Mouse (Mus musculus): ENCODE data around the gene Znrf1.
A peak's percentile ranks its signal among the peaks of the same experiment; 100 is the strongest.

The Znrf1 gene

DNA sequence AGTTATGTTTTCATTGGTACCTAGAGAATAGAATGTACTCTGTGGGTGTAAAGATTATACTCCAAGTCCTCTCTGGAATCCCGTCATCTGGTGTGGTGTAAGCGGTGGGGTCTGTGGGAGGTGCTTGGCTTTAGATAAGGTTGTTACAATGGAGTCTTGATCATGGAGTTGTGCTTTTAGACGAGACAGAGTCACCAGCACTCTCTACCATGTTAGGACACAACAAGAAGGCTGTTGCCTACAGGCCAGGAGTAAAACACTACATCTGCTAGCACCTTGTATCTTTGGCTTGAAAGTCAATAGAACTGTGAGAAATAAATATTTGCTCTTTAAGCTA lies 60.6 kb downstream of the Znrf1 start:
- DNase-seq (ENCODE audit: low spot score), result no peak

GRCm38 (mm10) chr8:111597310-111597709 lies 61.4 kb downstream of the Znrf1 start:
- peak; percentile 43 for DNase-seq (ENCODE audit: low spot score)

DNA sequence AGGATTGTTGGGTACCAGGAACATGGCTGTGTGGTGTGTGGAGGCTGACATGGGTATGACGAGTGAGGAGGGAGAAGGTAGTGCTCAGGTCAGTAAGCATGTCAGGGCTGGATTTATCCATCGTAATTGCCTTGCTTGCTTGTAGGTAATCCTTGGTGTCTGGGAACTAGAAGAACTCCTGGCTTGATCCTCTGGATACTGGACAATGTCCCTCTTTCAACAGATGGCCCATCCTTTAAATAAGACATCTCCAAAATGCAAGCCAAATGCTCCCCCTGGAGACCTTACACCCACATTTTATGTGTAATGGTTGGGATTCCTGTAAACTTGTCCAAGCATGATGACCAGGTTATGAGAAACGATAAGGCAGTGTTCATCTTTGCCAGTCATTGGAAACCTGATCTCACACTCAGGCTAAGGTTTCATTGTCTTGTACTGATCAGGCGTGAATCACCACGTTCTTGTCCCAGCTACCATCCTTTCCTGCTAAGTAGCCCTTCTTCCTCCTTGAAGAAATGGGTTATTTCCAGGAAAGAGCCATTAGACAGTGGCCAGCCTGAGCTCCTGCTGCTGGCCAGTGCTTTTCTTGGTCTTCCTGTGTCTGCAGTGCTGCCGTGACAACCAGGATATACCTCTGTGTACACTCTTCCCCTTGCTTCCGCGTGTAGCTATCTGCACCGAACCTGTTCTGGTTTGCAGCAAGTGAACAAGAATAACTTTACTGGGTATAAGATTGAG lies 64.0 kb downstream of the Znrf1 start:
- no peak for DNase-seq (ENCODE audit: low spot score)

GRCm38 (mm10) chr8:111602050-111602449 lies 66.2 kb downstream of the Znrf1 start:
- DNase-seq (ENCODE audit: low spot score), result no peak

GRCm38 (mm10) chr8:111604986-111605385 lies 69.1 kb downstream of the Znrf1 start:
- no peak for DNase-seq (ENCODE audit: low spot score)

- no peak for DNase-seq (ENCODE audit: low spot score)
Measured at GRCm38 (mm10) chr8:111606961-111607360, 71.1 kb downstream of the Znrf1 start.

- no peak for DNase-seq (ENCODE audit: low spot score)
Measured at GRCm38 (mm10) chr8:111607414-111607813, 71.5 kb downstream of the Znrf1 start.

GRCm38 (mm10) chr8:111613181-111613580 lies 77.3 kb downstream of the Znrf1 start:
- DNase-seq (ENCODE audit: low spot score), result no peak

GRCm38 (mm10) chr8:111614786-111615701 lies 79.1 kb downstream of the Znrf1 start:
- no peak for DNase-seq (ENCODE audit: low spot score)

DNA sequence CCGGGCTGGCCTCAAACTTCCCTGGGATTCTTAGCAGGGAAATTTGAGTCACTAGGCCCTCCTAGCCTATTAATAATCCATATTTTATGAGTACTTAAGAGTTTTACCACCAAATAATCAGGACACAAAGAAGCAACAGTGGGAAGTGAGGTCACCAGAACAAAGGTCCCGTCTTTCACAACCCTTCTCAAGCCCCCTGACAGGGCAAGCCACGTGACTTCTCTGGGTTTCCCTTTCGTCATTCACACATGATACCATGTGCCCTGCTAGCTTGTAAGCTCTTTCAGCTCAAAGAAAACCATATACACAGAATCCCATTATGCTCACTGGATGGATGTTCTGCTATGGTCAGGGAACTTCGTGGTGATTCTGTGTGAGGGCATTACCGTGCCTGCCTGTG lies 81.9 kb downstream of the Znrf1 start:
- no peak for DNase-seq (ENCODE audit: low spot score)

DNA sequence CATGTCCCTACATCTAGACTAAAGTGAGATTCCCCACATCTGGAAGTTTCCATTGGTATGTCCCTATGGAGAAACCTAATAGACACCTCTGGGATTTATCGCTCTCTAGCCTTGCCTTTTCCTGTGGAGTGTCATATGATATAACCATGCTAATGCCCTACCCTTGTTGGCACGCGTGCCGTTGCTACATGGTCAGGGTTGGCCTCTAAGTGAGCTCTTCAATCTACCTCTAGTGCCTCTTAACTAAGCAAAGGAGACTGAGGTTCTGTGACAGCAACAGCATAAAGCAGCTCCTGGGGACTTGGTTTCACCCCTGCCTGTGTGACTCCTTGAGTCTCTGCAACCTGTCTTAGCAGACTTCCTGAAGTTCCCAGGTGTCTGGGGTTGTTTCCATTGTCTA lies 82.4 kb downstream of the Znrf1 start:
- no peak for DNase-seq (ENCODE audit: low spot score)

- no peak for DNase-seq (ENCODE audit: low spot score)
Measured at GRCm38 (mm10) chr8:111619936-111620335, 84.0 kb downstream of the Znrf1 start.

DNA sequence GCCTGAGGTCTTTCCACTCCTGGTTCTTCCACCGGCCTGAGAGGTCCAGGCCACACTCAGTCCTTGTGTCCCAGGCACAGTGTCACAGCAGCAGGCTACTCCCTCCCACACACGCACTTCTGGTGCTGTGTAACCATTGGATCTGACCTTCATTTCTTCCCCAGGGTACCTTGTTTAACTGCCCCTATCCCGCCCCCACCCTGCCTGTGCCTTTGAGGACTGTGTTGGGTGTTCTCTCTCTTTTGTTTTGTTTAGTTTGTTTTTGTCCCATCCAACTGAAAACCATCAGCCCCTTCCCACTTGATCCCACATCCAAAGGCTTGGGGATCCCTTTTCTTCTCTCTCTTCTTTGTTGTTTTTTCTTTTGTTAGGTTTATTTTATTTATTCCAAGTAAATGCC lies 86.2 kb downstream of the Znrf1 start:
- DNase-seq (ENCODE audit: low spot score), result no peak

- DNase-seq (ENCODE audit: low spot score), result no peak
Measured at GRCm38 (mm10) chr8:111622553-111622952, 86.7 kb downstream of the Znrf1 start.

DNA sequence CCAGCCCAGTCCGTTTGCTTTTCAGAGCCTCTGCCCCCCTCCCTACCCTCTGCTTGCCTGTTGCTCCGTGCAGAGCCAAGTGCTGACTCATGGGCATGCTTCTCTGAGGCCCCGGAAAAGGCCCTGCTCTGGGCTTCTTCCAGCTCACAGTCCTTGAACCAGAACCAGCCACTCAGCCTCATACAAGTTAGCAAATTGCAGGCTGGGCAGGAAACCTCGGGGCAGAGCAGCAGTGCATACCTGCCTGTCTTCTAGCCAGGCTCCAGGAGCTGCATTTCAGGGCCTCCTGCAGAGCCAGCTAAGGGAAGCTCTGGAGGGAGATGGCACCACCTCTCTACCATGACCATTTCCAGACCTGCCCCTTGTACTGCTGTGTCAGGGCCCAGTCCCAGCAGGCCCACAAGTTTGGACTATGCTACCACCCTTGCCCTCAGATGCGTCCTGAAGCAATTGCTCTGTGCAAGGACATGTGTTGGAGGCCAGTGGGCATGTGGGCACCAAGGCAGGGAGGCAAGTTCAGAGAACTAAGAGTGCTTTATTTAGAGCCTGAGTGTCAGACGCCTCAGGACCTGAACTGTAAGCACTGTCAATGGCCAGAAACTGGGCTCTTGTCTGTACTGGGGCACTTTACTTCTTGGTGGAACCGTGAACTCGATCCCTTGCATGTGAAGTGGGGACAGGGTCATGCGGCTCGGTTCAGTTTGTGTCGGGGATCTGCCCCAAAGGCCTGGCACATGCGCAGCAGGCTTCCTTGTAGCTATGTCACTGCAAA lies 88.4 kb downstream of the Znrf1 start:
- no peak for DNase-seq (ENCODE audit: low spot score)

GRCm38 (mm10) chr8:111624853-111625221 lies 88.9 kb downstream of the Znrf1 start:
- DNase-seq (ENCODE audit: low spot score), result no peak

GRCm38 (mm10) chr8:111625694-111626527 lies 90.0 kb downstream of the Znrf1 start:
- DNase-seq (ENCODE audit: low spot score), result peak; percentile 81

DNA sequence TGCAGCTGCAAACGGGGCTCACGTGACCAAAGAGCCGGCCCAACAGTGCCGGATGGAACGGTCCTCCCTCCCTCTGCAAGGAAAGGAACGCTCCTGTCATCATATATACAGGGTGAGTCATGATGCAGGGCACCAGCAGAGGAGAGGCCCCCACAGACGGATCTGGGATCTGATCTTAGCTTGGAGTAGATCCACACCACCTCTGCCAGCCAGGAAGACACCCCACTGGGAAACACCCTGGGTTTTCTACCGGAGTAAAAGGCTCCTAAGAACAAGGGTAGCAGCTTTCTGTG lies 90.6 kb downstream of the Znrf1 start:
- DNase-seq (ENCODE audit: low spot score), result no peak

GRCm38 (mm10) chr8:111626933-111627332 lies 91.0 kb downstream of the Znrf1 start:
- DNase-seq (ENCODE audit: low spot score), result no peak

- DNase-seq (ENCODE audit: low spot score), result no peak
Measured at GRCm38 (mm10) chr8:111627923-111628322, 92.0 kb downstream of the Znrf1 start.

DNA sequence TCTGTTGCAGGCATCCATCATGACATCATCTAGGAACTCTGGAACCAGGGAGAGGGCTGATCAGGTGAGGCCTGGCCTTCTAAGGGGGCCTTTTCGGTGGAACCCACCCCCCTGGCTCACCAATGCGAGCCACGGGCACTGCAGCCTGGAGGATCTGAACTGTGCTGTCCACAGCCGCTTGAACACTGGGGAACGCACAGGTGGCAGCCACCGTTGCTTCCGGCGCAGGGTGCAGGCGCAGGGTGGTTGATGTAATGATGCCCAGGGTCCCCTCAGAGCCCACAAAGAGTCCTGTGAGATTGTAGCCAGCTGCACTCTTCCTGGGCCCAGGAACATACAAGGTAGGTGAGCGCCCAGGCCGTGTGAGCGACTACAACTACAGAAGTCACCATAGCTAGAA lies 92.5 kb downstream of the Znrf1 start:
- DNase-seq (ENCODE audit: low spot score), result no peak

DNA sequence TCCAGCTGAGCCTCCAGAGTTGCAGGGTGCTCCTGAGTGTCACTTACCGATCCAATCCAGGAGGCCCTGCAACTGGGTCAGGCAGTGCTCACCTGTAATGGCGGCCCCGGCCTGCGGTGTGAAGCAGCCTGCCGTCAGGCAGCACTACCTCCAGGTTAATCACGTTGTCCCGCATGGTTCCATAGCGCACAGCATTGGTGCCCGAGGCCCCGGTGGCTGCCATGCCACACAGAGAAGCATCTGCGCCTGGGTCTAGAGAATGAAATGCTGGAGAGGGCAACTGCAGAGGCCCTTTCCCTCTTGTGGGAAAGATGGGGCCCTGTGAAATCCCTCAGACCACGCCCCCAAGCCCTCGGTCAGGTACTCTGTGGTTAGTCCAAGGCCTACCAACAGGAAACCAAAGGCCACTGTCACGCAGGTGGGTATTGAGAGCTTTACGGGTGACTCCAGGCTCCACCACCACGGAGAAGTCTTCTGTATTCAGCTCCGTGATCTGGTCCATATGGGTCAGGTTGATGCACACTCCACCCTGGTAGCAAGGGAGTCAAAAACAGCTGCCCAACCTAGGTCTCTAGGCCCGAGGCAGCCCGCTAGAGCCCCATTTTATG lies 93.1 kb downstream of the Znrf1 start:
- DNase-seq (ENCODE audit: low spot score), result no peak

All from embryo, embryonic 10 days (tissue).